Mouse (Mus musculus): ENCODE data around the gene Tll2. TPM values are rescaled to one million over a fixed set of nuclear protein-coding genes. Genes with fewer than 3 reads are reported as not detected.

Gene Tll2
- polyA plus RNA-seq, 1 experiment from 2014 or later = 0.05 TPM

DNA sequence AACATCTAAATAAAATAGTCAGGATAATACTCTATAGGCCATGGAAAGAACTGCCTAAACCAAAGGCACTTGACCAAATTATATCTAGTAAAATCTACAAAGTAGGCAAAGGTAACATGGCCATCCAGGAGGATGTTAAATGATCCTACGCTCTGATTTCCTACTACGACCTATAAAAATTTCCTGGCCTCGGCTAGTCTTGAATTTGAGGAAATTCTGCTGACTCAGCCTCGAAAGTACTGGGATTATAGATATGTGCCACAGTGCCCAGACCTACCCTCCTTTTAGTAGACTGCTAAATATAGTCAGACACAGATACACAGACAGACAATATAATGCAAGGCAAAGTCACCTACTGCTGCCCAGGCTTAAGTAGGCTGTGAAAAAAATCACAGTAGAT lies 27.1 kb upstream of the Tll2 start:
- Histone ChIP-seq H3K27ac (ENCODE audit: low read depth) (no peak overlapping the region), H3K9ac (no peak overlapping the region), H3K4me2 (no peak overlapping the region), H3K36me3 (ENCODE audit: insufficient read depth) (peaks cover 82% of the 10 kb centered on the region), H3K27me3 (ENCODE audit: insufficient read depth, low read length) (no peaks in the 10 kb centered on the region), H3K4me1 (ENCODE audit: insufficient read depth) (no peaks in the 10 kb centered on the region), H3K4me3 (ENCODE audit: low read depth, low read length) (no peak overlapping the region), H3K9me3 (ENCODE audit: low read depth, low read length) (no peaks in the 10 kb centered on the region)
- ATAC-seq (ENCODE audit: insufficient read depth) (no peak), DNase-seq (no peak)
- 89% methylated on average over 4 of the region's 4 CpGs for WGBS
- no peak for TF ChIP-seq CTCF (IDR thresholded peaks at IDR 0.05; ENCODE audit: low read depth)

DNA sequence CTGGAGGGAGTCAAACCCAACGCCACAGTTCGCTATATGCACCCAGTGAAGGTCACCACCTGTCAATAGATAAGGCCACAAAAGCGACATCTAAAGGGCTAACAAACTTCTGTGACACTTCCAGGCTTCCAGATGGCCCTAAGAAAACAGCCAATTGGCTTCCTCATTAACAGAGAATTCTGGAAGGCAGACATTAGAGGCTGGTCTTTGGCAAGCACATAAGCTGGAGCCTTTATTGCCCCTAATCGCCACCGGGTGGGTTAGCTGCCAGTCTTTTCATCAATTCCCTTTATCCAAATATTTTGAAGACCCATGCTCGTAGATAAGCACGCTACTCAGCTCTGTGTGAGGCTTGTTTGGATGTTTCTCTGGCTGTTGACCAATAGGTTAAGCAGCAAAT lies 1.7 kb upstream of the Tll2 start:
- TF ChIP-seq CTCF (IDR thresholded peaks at IDR 0.05; ENCODE audit: low read depth) = no peak
- 13% methylated on average over 7 of the region's 7 CpGs for WGBS
- no peak for ATAC-seq (ENCODE audit: insufficient read depth)

DNA sequence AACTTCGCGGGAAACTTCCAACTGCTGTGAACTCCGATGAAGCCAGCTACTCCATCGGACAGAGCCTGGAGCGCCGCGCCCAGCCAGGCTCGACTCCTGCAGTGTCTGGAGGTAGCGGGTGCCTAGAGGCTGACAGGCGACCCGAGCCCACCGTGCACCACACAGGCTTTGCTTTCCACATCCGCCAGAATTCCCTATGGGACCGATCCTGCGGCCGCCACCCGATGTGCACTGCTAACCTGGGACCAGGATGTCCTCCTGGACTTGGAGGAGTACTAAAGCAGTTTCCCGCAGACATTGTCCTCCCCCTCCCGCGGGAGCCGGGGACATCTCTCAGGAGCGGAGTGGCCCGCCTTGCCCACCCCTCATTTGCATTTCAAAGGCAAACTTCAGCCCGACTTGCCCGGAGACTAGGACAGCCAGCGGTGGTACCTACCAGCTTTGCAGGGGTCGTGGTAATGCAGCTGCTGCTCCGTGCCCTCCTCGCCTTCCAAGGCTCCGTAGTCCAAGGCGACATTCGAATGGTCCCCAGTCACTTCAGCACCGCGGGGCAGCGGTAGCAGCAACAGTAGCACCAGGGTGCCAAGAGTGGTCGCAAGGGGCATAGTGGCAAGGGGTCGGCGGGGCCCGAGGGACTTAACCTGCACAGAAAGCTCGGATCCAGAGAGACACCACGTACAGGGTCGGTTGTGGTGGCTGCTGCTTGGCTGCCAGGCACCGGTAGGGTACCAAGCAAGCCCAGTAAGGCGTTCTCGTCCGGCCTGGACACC lies 409 bp downstream of the Tll2 start:
- H3K9me3 ChIP-seq (ENCODE audit: low read depth, low read length) = no peaks in the 10 kb centered on the region
- DNase-seq (peak; percentile 48), ATAC-seq (ENCODE audit: insufficient read depth) (peak; percentile 26; the same call in 1 of the 2 replicates)
- H3K4me1 ChIP-seq (ENCODE audit: insufficient read depth) = no peaks in the 10 kb centered on the region
- under 1% methylated on average over 46 of the region's 46 CpGs for WGBS
- no peak for TF ChIP-seq CTCF (IDR thresholded peaks at IDR 0.05; ENCODE audit: low read depth)
- no peak overlapping the region for H3K27ac ChIP-seq (ENCODE audit: low read depth)
- H3K9ac ChIP-seq = peak overlapping the region; percentile 29
- H3K36me3 ChIP-seq (ENCODE audit: insufficient read depth) = peaks cover 3% of the 10 kb centered on the region; the same call in 1 of the 2 replicates
- H3K4me2 ChIP-seq = peak overlapping the region; percentile 87
- peaks cover 38% of the 10 kb centered on the region for H3K27me3 ChIP-seq (ENCODE audit: insufficient read depth, low read length)
- peak overlapping the region; percentile 40 for H3K4me3 ChIP-seq (ENCODE audit: low read depth, low read length)

More for the DNA sequence above, 1.7 kb upstream of the Tll2 start:
- H3K27ac ChIP-seq (ENCODE audit: low read depth) = no peak overlapping the region
- no peak overlapping the region for H3K4me3 ChIP-seq (ENCODE audit: low read depth, low read length)
- H3K9ac ChIP-seq = no peak overlapping the region
- peaks cover 17% of the 10 kb centered on the region; the same call in 1 of the 2 replicates for H3K36me3 ChIP-seq (ENCODE audit: insufficient read depth)
- DNase-seq = no peak
- peaks cover 38% of the 10 kb centered on the region for H3K27me3 ChIP-seq (ENCODE audit: insufficient read depth, low read length)
- no peaks in the 10 kb centered on the region for H3K4me1 ChIP-seq (ENCODE audit: insufficient read depth)
- no peaks in the 10 kb centered on the region for H3K9me3 ChIP-seq (ENCODE audit: low read depth, low read length)
- H3K4me2 ChIP-seq = no peak overlapping the region

DNA sequence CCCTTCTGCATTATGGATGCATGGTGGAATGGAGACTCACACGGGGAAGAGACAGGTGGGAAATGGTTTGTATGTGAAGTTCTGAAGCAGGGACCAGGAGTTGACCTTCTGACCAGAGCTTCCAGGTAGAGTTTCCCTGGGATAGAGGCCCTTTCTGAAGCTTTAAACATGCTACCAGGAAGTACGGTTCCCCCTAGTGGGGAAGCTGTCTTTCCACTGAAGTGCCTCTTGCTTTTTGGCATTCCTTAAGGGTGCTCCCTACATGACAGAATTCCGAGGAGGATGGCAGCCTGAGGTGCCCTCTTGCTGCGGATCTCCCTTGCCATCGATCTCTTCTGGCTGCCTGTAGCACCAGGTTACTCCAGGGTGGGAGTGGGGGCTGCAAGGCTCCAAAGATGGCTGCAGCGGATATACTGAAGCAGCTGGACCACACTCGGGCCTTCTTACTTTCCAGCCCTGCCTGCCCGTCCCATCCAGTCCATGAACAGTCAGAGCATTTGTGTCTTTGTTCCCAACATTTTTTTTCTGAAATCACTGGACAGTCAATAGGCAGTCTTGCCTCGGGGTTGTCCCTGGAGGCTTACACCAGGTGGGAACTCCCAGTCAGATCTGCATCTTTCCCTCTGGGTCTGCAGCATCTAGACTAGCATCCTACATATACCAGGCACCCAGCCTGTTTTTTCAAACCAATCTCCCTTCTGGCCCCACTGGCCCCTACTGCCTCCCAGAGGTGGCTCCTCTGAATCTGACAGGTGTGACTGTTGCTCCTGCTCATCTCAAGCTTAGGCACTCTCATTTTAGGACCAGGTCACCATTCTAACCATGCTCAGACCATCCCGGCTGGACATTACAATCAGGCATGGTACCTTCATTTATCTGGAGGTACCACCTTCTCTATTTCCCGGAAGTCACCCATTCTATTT lies 2.2 kb downstream of the Tll2 start:
- peaks cover 38% of the 10 kb centered on the region for H3K27me3 ChIP-seq (ENCODE audit: insufficient read depth, low read length)
- no peak overlapping the region for H3K27ac ChIP-seq (ENCODE audit: low read depth)
- ATAC-seq (ENCODE audit: insufficient read depth) (no peak), DNase-seq (peak; percentile 19)
- no peaks in the 10 kb centered on the region for H3K9me3 ChIP-seq (ENCODE audit: low read depth, low read length)
- no peak overlapping the region for H3K4me2 ChIP-seq
- H3K36me3 ChIP-seq (ENCODE audit: insufficient read depth) = no peaks in the 10 kb centered on the region
- 62% methylated on average over 11 of the region's 11 CpGs for WGBS
- H3K9ac ChIP-seq = no peak overlapping the region
- no peak overlapping the region for H3K4me3 ChIP-seq (ENCODE audit: low read depth, low read length)
- no peaks in the 10 kb centered on the region for H3K4me1 ChIP-seq (ENCODE audit: insufficient read depth)
- TF ChIP-seq CTCF (IDR thresholded peaks at IDR 0.05; ENCODE audit: low read depth) = peak; percentile 47

GRCm38 (mm10) chr19:41197606-41198005 lies 9.0 kb downstream of the Tll2 start:
- H3K9me3 ChIP-seq (ENCODE audit: low read depth, low read length) = no peaks in the 10 kb centered on the region
- DNase-seq = no peak
- H3K27ac ChIP-seq (ENCODE audit: low read depth) = no peak overlapping the region
- no peak overlapping the region for H3K9ac ChIP-seq
- TF ChIP-seq CTCF (IDR thresholded peaks at IDR 0.05; ENCODE audit: low read depth) = no peak
- no peaks in the 10 kb centered on the region for H3K36me3 ChIP-seq (ENCODE audit: insufficient read depth)
- H3K27me3 ChIP-seq (ENCODE audit: insufficient read depth, low read length) = no peaks in the 10 kb centered on the region
- WGBS = 79% methylated on average over 12 of the region's 12 CpGs
- ATAC-seq (ENCODE audit: insufficient read depth) = no peak
- no peak overlapping the region for H3K4me2 ChIP-seq
- H3K4me1 ChIP-seq (ENCODE audit: insufficient read depth) = no peaks in the 10 kb centered on the region
- no peak overlapping the region for H3K4me3 ChIP-seq (ENCODE audit: low read depth, low read length)

DNA sequence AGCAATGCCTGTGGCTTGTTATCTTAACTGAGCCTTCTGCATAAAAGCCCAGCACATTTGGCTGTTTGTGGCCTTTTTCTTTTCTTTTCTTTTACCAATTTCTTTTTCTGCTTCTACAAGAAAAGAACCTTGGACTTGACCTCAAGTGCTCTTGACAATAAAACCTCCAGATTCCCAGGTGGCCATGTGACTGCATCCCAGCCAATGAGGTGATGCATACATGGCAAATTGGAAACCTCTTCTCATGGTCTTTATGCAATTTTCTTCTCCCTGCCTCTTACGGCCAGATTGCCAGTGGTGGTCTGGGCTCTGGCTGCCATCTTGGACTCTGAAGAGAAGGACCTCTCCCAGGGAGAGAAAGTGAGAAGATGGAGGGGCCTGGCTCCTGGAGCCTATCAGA lies 13.3 kb downstream of the Tll2 start:
- WGBS = 69% methylated on average over 1 of the region's 1 CpGs
- H3K4me3 ChIP-seq (ENCODE audit: low read depth, low read length) = no peak overlapping the region
- no peaks in the 10 kb centered on the region for H3K36me3 ChIP-seq (ENCODE audit: insufficient read depth)
- no peaks in the 10 kb centered on the region for H3K27me3 ChIP-seq (ENCODE audit: insufficient read depth, low read length)
- no peak overlapping the region for H3K9ac ChIP-seq
- no peak for ATAC-seq (ENCODE audit: insufficient read depth)
- no peaks in the 10 kb centered on the region for H3K4me1 ChIP-seq (ENCODE audit: insufficient read depth)
- no peaks in the 10 kb centered on the region for H3K9me3 ChIP-seq (ENCODE audit: low read depth, low read length)
- H3K4me2 ChIP-seq = no peak overlapping the region
- TF ChIP-seq CTCF (IDR thresholded peaks at IDR 0.05; ENCODE audit: low read depth) = no peak
- DNase-seq = no peak
- H3K27ac ChIP-seq (ENCODE audit: low read depth) = no peak overlapping the region

- H3K36me3 ChIP-seq (ENCODE audit: insufficient read depth) = no peaks in the 10 kb centered on the region
- H3K4me1 ChIP-seq (ENCODE audit: insufficient read depth) = no peaks in the 10 kb centered on the region
- 87% methylated on average over 4 of the region's 4 CpGs for WGBS
- ATAC-seq (ENCODE audit: insufficient read depth) = no peak
- DNase-seq = no peak
- H3K9ac ChIP-seq = no peak overlapping the region
- H3K9me3 ChIP-seq (ENCODE audit: low read depth, low read length) = no peaks in the 10 kb centered on the region
- H3K4me3 ChIP-seq (ENCODE audit: low read depth, low read length) = no peak overlapping the region
- H3K4me2 ChIP-seq = no peak overlapping the region
- no peak for TF ChIP-seq CTCF (IDR thresholded peaks at IDR 0.05; ENCODE audit: low read depth)
- no peak overlapping the region for H3K27ac ChIP-seq (ENCODE audit: low read depth)
- no peaks in the 10 kb centered on the region for H3K27me3 ChIP-seq (ENCODE audit: insufficient read depth, low read length)
Measured at GRCm38 (mm10) chr19:41192953-41193352, 13.7 kb downstream of the Tll2 start.
